Mouse (Mus musculus): ENCODE measurements at regions not wholly inside any gene's neighbourhood (a gene's known extent, or its start where the extent isn't known, plus 50 kb on each side); places are given as distances from the start of the nearest gene placed in this dataset.

DNA sequence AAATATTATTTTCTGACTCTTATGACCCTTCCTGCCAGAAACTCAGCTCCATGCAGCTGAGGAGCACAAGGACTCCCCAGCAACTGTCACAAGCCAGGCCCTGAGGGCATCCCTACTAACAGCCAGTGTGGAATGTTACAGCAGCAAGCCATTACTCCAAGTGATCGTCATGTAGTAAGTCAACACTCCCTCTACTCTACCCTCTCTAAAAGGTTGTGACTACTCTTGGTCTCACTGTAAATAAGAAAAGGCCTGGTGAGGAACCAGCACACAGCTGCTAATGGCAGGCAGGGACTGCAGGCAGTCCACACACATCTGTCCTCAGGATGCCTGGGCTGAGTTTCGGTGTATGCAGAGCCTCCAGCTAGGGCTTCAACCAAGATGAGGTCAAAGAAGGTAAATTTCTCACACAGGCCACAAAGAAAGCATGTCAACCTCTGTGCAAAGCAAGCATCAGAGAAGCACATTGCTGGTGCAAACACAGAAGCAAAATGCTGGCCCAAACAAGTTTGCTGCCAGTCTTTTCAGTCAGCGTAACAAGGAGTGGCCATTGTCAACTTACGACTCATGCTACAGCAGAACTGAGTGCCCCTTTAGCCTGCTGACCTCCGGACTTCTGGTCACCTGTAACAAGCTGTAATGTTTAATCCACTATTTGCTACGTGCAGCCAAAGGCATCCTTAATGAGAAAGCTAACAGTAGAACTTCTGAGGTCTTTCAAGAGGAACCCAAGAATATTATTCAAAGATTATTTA lies 62.9 kb upstream of the Ercc4 start:
- no peak for DNase-seq

DNA sequence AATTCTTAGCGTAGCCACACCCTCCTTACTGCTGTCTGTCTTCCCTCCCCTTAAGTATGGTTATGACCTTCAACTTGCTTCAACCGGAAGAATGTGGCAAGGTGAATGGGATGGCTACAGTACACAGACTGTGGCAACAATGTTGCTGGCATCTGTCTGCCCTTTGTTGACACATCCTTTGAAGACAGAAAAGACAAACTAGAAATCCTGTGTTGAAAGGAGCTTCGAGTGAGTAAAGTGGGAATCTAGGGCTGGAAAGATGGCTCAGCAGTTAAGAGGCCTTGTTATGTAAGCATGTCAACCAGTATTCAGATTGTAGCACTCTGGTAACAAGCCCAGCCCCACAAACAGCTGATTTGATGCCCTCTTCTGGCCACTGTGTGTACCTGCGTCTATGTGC lies 60.2 kb upstream of the Ercc4 start:
- no peak for DNase-seq

DNA sequence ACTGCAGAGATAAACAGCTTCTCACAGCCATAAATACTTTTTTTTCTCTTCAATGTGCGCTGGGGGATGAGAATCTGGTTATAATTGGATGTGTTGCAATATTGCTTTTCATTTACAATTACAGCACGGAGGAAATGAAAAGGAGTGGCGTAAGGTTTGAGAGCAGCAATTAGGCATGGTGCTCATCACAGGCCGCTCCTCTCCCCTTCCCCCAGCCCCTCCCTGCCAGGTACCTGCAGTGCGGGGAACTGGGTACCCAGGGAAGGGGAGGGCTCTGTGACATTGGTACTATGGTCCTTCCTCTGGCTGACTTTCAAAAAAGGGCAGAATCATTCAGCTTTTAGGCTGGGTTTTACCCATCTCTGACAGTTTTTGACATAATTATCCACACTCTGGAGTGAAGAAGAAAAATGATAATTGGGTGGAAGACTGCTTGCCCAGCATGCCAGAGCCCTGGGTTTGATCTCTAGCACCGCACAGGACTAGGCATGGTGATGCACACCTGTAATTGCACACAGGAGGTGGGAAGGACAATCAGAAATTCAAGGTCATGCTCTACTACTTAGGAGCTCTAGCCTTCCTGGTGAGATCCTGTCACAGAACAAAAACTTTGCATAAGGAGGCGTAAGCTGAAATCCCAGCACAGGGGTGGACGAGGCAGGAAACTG lies 59.1 kb upstream of the Ercc4 start:
- no peak for DNase-seq

DNA sequence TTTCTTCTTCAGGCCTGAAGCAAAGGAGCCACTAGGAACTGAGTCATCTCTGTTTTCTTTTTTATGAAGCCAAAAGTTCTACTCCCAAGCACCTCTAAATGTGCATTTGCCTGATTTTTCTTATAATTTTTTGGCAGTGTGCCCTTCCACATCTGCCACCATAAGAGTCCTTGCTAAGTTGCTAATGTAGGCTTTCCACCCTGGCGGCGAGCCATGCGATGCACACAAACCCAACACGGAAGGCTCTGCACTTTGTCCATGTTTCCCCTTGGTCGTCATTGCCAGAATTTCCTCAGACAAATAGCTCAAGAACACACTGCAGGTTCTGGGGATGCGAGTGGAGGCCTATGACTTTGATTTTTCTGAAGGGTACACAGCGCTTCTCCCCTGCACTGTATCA lies 54.5 kb upstream of the Ercc4 start:
- no peak for DNase-seq

Measured in gastrocnemius, postnatal 10 days (tissue).